Mouse (Mus musculus) adrenal gland, postnatal 4 days (tissue): ENCODE results near the gene Slc4a2. TPM values are rescaled to one million over a fixed set of nuclear protein-coding genes. Genes with fewer than 3 reads are reported as not detected.
A peak's percentile ranks its signal among the peaks of the same experiment; 100 is the strongest.

ENCODE experiments used
- DNase-seq, 2 experiments: peaks; one replicate each; pipeline ENCODE4 v3.0.0; 2021 to 2022; ENCODE audit warnings: low spot score in 2 of 2, mixed read lengths in 2 of 2
- total RNA-seq, 2 experiments: library from RNA; stranded (reverse); gene quantifications; 2 replicates each; pipeline ENCODE4 v1.2.3; 2021

Slc4a2 gene
- total RNA-seq, 2 experiments from 2014 or later = 60.8 to 70.1 TPM

DNA sequence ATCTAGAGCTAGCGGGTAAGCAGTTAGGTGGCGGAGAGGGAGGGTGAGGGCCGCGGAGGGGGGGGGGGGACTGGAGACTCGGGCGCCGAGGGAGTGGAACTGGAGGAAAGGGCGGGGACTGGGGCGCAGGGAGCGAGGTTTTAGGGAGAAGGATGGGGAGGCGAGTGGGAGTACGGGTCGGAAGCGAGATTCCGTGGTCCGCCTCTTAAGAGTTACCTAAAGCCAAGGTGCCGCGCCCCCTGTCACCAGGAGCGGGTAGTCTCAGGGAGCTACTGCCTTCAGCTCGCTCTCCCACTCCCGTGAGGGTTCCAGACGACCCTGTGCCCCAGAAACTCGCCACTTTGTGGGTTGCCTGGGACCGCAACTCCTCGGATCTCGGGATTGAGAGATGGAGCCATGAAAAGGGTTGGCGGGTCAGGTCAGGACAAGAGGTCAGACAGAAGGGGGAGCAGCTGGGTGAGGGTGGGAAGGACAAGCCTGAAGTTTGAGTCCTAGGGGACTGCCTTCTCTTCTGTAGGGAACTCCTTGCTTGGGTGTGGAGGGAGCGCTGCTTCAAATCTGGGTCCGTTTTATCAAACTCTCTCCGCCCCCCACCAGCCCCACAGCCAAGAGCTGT is 1.9 kb downstream of the Slc4a2 start:
- DNase-seq = no peak

GRCm38 (mm10) chr5:24426037-24426432 is 2.4 kb downstream of the Slc4a2 start:
- DNase-seq = no peak

- no peak for DNase-seq
Measured at GRCm38 (mm10) chr5:24426556-24427284, 3.1 kb downstream of the Slc4a2 start.

- DNase-seq = no peak
Measured at GRCm38 (mm10) chr5:24427285-24427633, 3.6 kb downstream of the Slc4a2 start.

- DNase-seq = no peak
Measured at GRCm38 (mm10) chr5:24427981-24428402, 4.4 kb downstream of the Slc4a2 start.

DNA sequence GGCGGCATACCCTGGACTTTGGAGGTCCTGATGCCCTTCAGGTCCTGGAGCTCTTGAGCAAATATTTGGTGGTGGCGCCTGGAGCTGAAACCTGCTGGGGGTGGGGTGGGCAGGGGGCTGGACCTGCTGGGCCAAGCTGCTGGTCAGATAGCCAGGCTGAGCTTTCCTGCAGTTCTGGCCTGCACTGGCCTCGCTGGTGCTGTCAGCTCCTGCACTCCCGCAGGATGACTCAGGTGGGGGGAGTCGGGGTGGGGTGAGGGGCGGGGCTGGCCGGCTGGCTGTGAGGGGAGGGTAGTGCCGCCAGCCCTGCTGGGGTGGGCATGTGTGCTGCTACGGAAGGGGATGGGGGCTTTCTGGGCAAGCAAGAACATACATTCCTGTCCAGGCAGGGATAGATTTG is 5.0 kb downstream of the Slc4a2 start:
- no peak for DNase-seq

GRCm38 (mm10) chr5:24433993-24434392 is 10.4 kb downstream of the Slc4a2 start:
- DNase-seq = no peak

GRCm38 (mm10) chr5:24441187-24441586 is 17.6 kb downstream of the Slc4a2 start:
- no peak for DNase-seq

- DNase-seq = no peak
Measured at GRCm38 (mm10) chr5:24442029-24442428, 18.4 kb downstream of the Slc4a2 start.

DNA sequence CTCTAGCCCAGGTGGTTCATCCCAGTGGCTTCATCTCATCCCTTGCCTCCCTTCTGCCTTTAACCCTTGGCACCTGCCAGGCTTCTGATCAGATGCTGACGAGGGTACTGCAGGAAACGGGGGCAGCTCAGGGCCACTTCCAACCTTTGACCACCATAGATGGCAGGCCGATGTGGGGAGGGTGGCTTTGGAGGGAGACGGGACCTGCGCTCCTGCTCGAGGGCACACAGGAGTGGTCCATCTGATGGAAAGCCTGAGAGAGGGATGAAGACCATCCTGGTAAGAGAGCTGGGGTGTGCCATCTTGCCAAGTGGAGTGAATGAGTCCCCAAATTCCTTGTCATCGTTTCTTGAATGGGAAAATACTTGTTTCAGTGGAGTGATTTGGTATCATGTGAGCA is 19.6 kb downstream of the Slc4a2 start:
- no peak for DNase-seq

DNA sequence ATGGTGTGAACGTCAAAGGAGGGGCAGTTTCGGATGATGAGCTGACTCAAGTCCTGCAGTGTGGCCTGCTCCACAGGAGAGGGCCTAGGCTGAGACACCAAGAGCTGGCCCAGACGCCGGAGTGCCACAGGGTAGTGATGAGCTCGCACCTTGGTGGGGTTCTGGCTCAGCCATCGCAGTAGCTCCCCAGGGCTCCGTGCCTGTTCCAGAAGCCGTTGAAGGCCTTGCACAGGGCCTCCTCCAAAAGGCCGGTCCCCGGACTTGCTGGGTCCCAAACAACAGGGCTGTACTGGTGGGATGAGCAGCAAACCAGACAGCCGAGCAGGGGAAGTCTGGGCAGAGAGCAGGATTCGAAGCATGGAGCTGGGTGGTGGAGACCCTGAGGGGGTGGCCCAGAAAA is 20.3 kb downstream of the Slc4a2 start:
- DNase-seq = no peak

GRCm38 (mm10) chr5:24444746-24445427 is 21.2 kb downstream of the Slc4a2 start, which contains the start of gene Fastk:
Gene Fastk, minus strand, starts transcription at chr5:24445287.
- DNase-seq = peak; percentile 85 to 86

- no peak for DNase-seq
Measured at GRCm38 (mm10) chr5:24445428-24446080, 21.9 kb downstream of the Slc4a2 start.

DNA sequence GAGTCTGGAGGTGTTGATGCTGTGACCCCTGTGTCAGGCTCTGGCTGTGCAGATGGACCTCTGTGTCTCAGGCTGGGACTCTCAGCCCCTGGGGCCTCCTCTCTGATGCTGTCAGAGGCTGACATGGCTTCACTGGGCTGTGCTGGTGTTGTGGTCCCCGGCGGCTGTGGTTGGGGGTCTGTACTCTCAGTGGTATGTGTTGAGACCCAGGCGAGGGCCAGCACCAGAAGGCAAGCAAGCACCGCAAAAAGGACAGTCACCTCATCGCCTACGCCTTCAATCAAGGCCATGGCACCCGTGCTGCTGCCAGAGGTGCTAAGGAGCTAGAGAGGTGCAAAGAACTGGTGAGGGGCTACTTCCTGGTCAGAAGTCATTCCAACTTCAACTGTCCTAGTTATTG is 23.0 kb downstream of the Slc4a2 start:
- DNase-seq = no peak

DNA sequence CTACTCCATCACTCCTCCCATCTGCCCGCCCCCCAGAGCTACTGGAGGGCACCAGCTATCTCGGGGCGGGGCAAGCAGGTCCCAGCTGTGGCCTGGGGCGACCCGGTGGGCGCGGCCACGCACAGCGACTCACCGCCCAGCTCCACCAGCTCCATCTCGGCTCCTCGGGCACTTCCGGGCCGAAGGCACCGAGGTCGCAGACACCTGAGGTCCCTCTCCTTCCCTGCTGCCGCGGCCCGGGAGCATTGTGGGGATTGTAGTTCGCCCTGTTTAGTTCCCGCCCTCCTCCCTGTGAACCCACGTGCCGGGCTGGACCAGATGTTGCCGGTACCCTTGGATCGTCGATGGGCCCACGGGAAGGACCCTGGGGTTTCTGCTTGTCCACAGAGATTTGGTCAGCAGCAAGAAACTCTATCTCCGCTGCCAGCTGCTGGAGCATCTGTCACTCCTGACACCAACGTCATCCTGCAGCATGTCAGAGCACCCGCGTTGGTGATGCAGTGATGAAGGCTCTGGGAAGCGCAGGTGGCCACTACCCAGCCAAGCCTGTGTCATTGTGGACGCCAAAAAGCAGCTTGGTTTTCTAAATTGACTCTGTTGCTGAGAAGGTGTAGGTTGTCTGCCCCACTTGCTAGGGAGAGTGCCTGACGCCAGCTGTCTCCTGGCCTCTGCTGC is 24.1 kb downstream of the Slc4a2 start, which contains the start of gene Tmub1:
Tmub1 (minus strand) TSS at position 231 of the 675 bp plus-strand sequence.
- peak; percentile 62 to 75 for DNase-seq

GRCm38 (mm10) chr5:24451264-24452029 is 27.8 kb downstream of the Slc4a2 start:
- peak; percentile 59 to 73 for DNase-seq

DNA sequence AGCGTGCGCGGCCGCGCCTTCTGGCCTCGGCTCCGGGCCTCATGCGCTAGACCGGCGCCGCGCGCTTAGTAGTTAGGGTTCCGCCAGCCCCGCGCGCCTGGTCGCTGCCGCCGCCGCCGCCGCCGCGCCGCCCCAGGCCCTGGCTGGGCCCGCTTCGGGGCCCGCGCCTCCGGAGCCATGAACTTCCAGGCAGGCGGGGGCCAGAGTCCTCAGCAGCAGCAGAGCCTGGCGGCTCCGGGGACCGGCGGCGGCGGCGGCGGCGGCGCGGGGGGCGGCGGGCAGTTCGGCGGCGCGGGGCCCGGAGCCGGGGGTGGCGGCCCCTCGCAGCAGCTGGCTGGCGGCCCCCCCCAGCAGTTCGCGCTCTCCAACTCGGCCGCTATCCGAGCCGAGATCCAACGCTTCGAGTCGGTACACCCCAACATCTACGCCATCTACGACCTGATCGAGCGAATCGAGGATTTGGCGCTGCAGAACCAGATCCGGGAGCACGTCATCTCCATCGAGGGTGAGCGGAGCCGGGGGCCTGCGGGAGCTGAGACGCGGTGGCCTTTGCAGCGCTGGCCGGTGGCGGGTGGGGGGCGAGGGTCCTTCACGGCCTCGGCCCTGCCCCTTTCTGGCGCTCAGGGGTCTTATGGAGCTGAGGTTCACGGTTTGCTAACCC is 28.5 kb downstream of the Slc4a2 start, which contains the start of gene Agap3:
Agap3 (plus strand) TSS at position 148 of the 661 bp plus-strand sequence.
- peak in 1 of 2 experiments; percentile 25 for DNase-seq

DNA sequence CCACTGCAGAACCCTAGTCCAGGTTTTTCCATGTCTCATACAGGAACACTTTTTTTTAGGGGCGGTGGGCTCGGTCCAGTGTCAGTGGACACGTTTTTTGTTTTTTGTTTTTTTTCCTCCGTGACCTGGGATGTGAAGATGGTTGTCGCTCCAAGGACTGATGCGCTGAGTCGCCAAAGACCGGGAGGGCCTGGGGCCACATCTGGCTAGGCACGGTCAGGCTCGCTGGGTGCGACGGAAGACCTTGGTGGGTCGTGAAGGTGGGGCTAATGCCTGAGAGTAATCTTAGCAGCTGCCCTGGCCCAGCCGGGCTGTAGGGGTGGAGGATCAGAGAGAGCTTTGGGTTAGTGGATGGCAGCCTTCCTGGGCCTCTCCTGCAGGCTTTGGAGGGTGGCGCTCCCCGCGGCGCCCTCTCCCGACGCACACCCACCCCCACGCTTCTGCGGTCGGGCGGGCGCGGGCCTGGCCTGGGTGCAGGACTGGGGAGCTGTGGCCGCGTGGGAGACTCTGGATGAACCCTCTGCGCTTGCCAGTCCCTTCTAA is 29.1 kb downstream of the Slc4a2 start:
- DNase-seq = no peak

GRCm38 (mm10) chr5:24453283-24453984 is 29.8 kb downstream of the Slc4a2 start:
- DNase-seq = no peak
